In genomic region chr2:143914221-143914620, GRCm38 (mm10) we compare ENCODE assay signal across 7 mouse cellular contexts. TPM values are rescaled to one million over a fixed set of nuclear protein-coding genes. Genes with fewer than 3 reads are reported as not detected.
DNase-seq lines count a peak whose midpoint lies in the region; ATAC-seq lines count a peak whose summit lies in the region.

No protein-coding gene starts in this region.

- no peaks in the 10 kb centered on the region for H3K36me3 ChIP-seq in lung, embryonic 15.5 days
- no peaks in the 10 kb centered on the region for H3K36me3 ChIP-seq in limb, embryonic 12.5 days

- peak overlapping the region; percentile 66 for H3K4me3 ChIP-seq in lung, embryonic 15.5 days
- H3K4me3 ChIP-seq in limb, embryonic 12.5 days (replicated peaks): peak overlapping the region; percentile 74

- H3K27me3 ChIP-seq in lung, embryonic 15.5 days: no peaks in the 10 kb centered on the region
- H3K27me3 ChIP-seq in limb, embryonic 12.5 days: no peaks in the 10 kb centered on the region

- H3K4me1 ChIP-seq in lung, embryonic 15.5 days: peaks cover 23% of the 10 kb centered on the region
- peaks cover 27% of the 10 kb centered on the region for H3K4me1 ChIP-seq in limb, embryonic 12.5 days (replicated peaks)

- H3K4me2 ChIP-seq in lung, embryonic 15.5 days: peak overlapping the region; percentile 65
- H3K4me2 ChIP-seq in limb, embryonic 12.5 days: peak overlapping the region; percentile 70

- no peak for ATAC-seq in lung, embryonic 15.5 days (ENCODE audit: borderline replicate concordance, extremely low read depth, low FRiP score, low TSS enrichment)
- no peak for ATAC-seq in limb, embryonic 12.5 days (ENCODE audit: insufficient number of reproducible peaks, insufficient read depth, low FRiP score, low TSS enrichment, low read depth)

- peak overlapping the region; percentile 56 for H3K9ac ChIP-seq in lung, embryonic 15.5 days
- H3K9ac ChIP-seq in limb, embryonic 12.5 days (replicated peaks): peak overlapping the region; percentile 94

- DNase-seq in lung, postnatal 4 days: no peak
- peak; percentile 80 for DNase-seq in fat pad, adult 2 months (ENCODE audit: extremely low read depth, low read depth, low spot score)
- peak; percentile 22 for DNase-seq in skeletal muscle tissue, adult 2 months (ENCODE audit: low read depth, low spot score)
- DNase-seq in spleen, adult 12 weeks (ENCODE audit: low spot score): no peak
- no peak for DNase-seq in left cerebral cortex, adult 11 months (ENCODE audit: low spot score)

- H3K27ac ChIP-seq in lung, embryonic 15.5 days: peak overlapping the region; percentile 97
- peak overlapping the region; percentile 99 for H3K27ac ChIP-seq in limb, embryonic 12.5 days

- 4% methylated on average over 10 of the region's 10 CpGs for WGBS in lung, embryonic 15.5 days
- WGBS in limb, embryonic 12.5 days: 3% methylated on average over 10 of the region's 10 CpGs

- no peaks in the 10 kb centered on the region for H3K9me3 ChIP-seq in lung, embryonic 15.5 days
- H3K9me3 ChIP-seq in limb, embryonic 12.5 days: no peaks in the 10 kb centered on the region

RNA-seq across cellular contexts. Expression of gene Dstn, which starts 0.9 kb away (rescaled TPM):
- 480 and 519 TPM in 2 replicates for polyA plus RNA-seq in lung, embryonic 15.5 days (2015; fragmentation: Nextera tagmentation; extraction: Ambion mirVana)
- polyA plus RNA-seq in limb, embryonic 12.5 days (2016; fragmentation: Nextera tagmentation; extraction: Ambion mirVana): 305 and 312 TPM in 2 replicates

RNA-seq across cellular contexts. Expression of gene Bfsp1, which starts 51.2 kb away (rescaled TPM):
- 1.7 and 2.1 TPM in 2 replicates for polyA plus RNA-seq in lung, embryonic 15.5 days (2015; fragmentation: Nextera tagmentation; extraction: Ambion mirVana)
- polyA plus RNA-seq in limb, embryonic 12.5 days (2016; fragmentation: Nextera tagmentation; extraction: Ambion mirVana): 1.4 and 1.8 TPM in 2 replicates

Comparison
In these comparisons a context has a peak if more than half of its experiments do, and no peak if none do; other contexts are left out.
1. DNase-seq: peak in fat pad, adult 2 months (single experiment) and skeletal muscle tissue, adult 2 months (single experiment); none in lung, postnatal 4 days (0 of 2), spleen, adult 12 weeks (single experiment) and left cerebral cortex, adult 11 months (single experiment).